Mouse (Mus musculus) liver, embryonic 14.5 days (tissue): ENCODE data around the gene Scp2.

Experiments
- CTCF ChIP-seq: IDR thresholded peaks from 2 replicates; pipeline ENCODE4 v1.5.1; 2016; ENCODE audit warnings: antibody characterized with exemption, low read depth, control low read depth
- EP300 ChIP-seq: IDR thresholded peaks from 2 replicates; pipeline ENCODE4 v1.6.1; 2016; ENCODE audit warnings: antibody characterized with exemption, low read depth

- TF ChIP-seq EP300 (no peak), CTCF (no peak)
Observed at GRCm38 (mm10) chr4:108070723-108071122, 74.1 kb downstream of the Scp2 start.
